Mouse (Mus musculus): ENCODE measurements at regions not wholly inside any gene's neighbourhood (a gene's known extent, or its start where the extent isn't known, plus 50 kb on each side); places are given as distances from the start of the nearest gene placed in this dataset.

DNA sequence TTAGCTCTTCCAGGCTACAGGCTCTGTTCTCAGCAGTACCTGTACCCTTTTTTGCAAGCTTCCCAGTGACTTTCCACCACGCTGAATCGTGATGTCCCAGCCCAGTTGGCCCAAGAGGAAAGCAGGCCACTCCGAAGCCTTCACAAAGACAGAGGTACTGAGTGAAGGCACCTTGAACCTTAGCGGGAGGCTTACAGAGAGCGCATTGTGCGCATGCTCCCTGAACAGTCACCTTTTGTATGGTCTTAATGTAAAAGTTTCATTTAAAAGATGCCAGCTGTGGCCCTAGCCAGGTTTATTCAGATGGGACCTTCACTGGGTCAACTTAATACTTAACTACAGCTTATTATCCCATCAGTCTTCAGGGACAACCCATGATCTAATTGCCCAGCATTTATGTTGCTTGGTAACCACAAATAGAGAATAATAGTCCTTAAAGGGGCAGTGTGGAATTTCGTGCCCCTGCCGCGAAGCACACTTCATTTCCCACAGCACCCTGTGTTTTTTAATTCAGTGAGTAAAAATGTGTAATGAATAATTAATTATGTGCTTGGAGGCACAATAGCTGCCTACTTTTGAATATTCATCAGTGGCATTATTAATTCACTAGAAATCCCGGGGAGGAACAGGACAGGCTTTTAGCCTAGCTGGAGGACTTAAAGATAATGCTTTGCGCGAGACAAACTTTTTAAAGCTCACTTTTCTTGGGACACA, 111.3 kb upstream of the Vrk1 start:
- no peak for DNase-seq (ENCODE audit: low read depth, low spot score)

DNA sequence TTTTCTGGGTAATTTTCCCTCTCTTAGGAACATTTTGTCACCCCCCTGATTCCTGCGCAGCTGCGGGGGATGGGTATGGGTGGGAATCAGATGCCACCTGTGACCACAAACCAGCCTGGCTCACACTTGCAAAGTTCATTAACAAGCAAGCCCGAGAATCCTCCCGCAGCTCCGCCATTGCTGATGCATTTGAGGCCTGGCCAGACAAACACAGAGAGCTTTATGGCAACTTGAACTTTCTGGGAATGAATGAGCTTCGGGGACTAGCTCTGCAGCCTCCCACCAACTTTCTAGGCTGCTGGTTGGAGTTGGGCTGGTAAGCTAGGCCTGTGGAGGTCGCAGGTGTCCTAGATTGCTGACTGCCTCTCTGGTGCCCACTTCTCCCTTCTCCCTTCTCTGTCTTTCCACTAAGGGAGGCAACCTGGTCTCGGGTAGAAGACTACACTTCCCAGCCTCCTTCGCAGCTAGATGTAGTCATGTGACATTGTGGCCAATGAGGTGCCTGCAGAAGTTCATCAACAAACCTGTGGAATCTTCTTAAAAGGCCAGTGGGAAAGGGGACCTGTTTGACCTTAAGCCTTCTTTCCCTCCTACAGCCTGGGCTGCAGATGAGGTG, 110.6 kb upstream of the Vrk1 start:
- DNase-seq (ENCODE audit: low read depth, low spot score) = no peak

GRCm38 (mm10) chr12:105900479-105900878, 109.5 kb upstream of the Vrk1 start:
- no peak for DNase-seq (ENCODE audit: low read depth, low spot score)

- peak; percentile 44 for DNase-seq (ENCODE audit: low read depth, low spot score)
These were observed 107.0 kb upstream of the Vrk1 start for GRCm38 (mm10) chr12:105903072-105903471.

- peak; percentile 40 for DNase-seq (ENCODE audit: low read depth, low spot score)
These were observed 103.4 kb upstream of the Vrk1 start for GRCm38 (mm10) chr12:105906584-105906983.

DNA sequence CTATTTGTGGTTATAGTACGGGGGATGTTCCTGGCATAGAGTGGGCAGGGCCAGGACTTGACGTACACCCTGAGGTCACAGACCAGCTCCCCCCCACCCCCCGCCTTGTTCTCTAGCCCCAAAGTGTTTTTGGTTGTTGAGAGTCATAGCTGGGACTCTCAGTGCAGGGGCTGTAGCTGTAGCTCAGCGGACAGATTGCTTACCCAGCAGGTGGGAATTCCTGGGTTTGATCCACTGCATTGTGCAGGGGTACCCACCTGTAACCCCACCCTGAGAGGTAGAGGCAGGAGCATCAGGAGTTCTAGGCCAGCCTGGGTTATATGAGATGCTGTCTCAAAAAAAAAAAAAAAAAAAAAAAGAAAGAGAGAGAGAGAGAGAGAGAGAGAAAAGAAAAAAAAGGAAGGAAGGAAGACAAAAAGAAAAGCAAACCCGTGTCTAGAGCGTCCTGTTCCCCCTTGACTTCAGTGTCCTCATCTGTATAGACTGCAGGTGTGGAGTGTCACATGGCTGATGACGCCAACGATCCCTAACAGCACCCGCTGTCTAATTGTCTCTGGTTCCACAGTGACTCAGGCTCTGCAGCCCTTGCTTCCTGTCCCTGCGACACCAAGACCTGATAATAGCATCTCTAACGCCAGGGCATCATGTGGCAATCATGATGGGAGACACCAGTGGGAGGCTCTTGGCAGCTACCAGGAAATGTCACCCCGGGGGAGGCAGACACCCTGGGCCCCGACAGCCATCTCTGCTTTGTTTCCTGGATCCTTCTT, 102.0 kb upstream of the Vrk1 start:
- DNase-seq (ENCODE audit: low read depth, low spot score) = peak; percentile 40

GRCm38 (mm10) chr12:105911556-105911955, 98.5 kb upstream of the Vrk1 start:
- DNase-seq (ENCODE audit: low read depth, low spot score) = no peak

DNA sequence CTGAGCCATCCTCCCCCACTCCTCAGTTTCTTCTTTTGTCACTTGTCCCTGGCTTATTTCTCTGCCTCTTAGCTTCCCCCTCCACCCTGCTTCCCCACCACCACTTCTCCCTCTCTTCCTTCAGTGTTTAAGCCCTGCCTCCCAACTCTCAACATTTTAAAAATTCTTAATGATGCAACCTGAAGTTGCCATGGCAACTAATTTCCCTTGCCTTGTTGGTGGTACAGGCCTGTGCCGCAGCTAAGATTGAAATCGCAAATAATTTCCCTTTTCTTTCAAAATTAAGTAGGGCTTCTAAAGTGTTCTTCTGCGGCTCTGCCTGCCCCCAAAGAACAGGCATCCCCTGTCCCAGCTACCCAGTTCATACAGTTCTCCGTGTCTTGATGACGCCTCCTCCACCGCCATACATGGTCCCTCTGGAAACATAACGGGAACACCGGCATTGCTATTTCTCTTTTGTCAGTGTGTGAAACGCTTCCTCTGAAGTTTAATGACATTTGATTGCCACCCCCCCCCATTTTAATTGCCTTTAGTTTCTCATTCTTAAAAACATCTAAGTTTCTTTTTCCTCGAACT, 92.6 kb upstream of the Vrk1 start:
- DNase-seq (ENCODE audit: low read depth, low spot score) = no peak

DNA sequence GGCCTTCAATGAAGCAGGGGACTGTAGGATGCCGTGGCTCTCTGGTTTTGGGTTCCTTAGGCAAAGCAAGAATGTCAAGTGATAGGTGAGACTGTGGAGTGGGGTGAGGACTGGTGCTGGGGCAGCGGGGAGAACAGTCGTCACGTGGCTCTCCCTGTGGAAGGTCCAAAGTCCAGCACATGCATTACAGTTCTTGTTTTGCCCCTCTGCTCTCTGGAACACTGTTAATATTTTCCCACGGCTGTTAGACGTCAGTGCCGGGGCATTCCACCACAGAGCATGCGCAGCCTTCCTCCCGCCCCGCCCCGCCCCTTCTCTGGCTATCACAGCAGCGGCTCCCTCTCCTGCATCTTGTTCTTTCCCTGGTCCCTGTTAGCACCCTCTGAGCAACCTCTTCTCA, 91.3 kb upstream of the Vrk1 start:
- DNase-seq (ENCODE audit: low read depth, low spot score) = no peak

GRCm38 (mm10) chr12:105927210-105927609, 82.8 kb upstream of the Vrk1 start:
- no peak for DNase-seq (ENCODE audit: low read depth, low spot score)

DNA sequence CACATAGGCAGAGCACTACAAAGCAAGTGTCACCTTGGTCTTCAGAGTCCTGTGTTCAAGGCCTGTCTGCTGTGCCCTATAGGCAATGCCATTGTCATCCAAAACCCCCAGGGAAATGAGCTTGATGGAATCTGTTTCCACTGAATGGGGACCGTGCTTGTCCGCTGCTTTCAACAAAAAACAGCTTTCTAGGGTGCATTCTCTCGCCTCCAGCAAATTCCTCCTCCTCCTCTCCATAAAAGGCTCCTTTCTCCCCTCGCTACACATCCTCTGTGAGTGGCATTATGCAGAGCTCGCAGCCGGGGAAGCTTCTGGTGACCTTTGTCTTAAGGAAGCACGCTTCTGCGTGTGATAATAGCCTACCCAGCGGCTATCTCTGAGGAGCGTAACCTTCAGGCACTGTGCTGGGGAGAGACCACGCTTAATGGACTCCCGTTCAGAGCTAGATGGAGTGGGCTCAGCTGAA, 80.5 kb upstream of the Vrk1 start:
- DNase-seq (ENCODE audit: low read depth, low spot score) = no peak

DNA sequence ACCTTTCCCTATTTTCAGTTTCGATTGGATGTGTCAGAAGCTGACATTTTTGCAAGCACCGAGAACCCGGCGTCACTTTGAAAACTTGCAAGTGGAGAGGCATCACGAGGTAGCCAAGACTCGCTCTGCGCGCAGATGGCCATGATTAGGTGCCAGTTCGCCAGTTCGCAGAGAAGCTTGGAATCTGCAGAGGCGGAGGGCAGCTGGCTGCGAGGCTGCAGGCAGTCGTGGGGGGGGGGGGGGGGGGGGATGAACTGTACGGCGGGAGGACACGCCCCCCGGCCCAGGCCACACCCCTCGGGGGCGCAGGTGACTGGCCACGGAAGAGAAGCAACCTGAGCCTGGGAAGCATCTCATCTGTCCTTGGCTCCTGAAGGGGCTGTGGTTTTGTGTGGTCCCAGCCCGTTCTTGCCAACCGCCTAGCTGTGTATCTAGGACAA, 74.6 kb upstream of the Vrk1 start:
- peak; percentile 19 for DNase-seq (ENCODE audit: low read depth, low spot score)

- DNase-seq (ENCODE audit: low read depth, low spot score) = peak; percentile 21
These were observed 73.1 kb upstream of the Vrk1 start for GRCm38 (mm10) chr12:105936812-105937530.

DNA sequence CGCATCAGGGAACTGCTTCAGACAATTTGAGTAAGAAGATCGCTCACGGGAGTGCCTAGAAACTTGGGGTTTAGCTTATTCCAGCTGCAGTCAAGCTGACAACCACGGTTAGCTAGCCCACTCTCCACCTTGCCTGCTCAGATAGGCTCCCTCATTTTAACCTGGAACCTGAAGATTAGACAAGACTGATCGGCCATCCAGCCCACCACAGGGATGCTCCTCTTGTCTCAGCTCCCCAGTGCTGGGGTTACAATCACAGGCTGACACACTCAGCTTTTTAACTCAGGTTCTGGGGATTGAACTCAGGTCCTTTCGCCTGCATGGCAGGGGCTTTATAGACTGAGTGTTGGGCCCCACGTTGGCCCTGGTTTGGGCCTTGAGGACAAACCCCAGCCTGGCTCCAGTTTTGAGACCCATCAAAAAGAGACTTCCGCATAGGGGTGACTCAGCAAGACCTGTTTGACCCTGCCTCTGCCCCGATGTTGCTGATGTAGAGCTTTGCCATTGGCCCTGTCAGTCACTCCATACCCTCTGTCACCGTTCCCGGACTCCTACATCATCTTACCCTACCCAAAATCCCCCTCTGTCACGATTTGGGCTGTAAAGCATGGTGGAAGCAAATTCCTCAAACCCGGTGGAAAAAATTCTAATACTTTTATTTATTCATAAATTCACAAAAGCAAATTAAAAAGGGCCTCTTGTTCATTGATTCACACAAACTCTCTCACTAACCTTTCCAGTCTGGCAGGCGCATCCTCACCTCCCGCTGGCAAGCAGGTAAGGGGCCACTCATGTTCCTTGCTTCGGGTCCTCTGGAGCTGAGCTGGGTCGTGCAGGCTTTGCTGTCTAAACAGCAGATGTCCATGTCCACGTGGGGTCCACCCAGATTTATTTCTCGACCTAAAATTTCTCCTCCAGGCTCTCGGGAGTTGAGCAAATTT, 67.6 kb upstream of the Vrk1 start:
- no peak for DNase-seq (ENCODE audit: low read depth, low spot score)

- DNase-seq (ENCODE audit: low read depth, low spot score) = no peak
These were observed 67.0 kb upstream of the Vrk1 start for GRCm38 (mm10) chr12:105943077-105943433.

GRCm38 (mm10) chr12:105947332-105947731, 62.7 kb upstream of the Vrk1 start:
- peak; percentile 36 for DNase-seq (ENCODE audit: low read depth, low spot score)

DNA sequence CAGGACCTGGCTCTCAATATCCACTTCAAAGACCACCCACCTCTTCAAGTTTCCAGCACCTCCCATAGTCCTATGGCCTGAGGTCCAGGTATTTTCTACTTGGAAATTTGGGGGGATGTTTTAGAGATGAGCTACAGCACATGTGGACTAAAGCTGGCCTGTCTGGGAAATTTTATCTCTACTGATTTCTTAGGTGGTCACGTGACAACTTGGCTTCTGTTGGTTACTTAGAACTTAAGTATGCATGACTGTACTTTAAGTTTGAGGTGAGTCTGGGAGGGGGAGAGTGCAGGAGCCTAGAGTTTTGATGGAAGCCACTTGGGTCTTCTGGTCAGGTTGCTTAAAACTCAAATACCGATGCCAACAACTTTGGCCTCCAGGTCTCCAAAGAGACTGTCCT, 61.7 kb upstream of the Vrk1 start:
- DNase-seq (ENCODE audit: low read depth, low spot score) = no peak

- no peak for DNase-seq (ENCODE audit: low read depth, low spot score)
These were observed 54.2 kb upstream of the Vrk1 start for GRCm38 (mm10) chr12:105955764-105956290.

DNA sequence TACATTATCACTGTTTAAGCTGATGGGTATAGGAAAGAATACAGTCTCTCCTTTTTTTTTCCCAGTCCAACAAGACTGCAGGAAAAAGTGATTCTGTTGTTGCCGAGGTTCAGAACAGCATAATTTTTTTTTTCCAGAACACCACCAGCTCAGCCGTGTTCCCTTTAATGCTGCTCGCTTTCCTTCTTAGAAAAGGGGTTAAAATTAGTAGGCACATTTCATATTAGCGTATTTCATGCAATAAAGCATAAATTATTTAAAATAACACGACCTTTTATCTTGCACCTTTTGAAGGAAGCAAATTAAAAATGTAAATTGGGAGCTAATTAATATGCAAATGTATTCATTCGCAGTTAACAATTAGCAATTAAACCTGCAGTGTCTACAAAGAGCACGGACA, 50.3 kb upstream of the Vrk1 start:
- DNase-seq (ENCODE audit: low read depth, low spot score) = no peak

All from A20 (cell line).